Mouse (Mus musculus) neural tube, postnatal 0 days (tissue): Measurements from ENCODE around the gene Nup37. TPM values are rescaled to one million over a fixed set of nuclear protein-coding genes. Genes with fewer than 3 reads are reported as not detected.

Experiments
- polyA plus RNA-seq: library from polyadenylated mRNA; unstranded; fragments of >200 nt; fragmentation: Nextera tagmentation; extraction: Ambion mirVana; gene quantifications from 2 replicates; pipeline ENCODE4 v1.2.1, GENCODE M21; 2015

Gene Nup37
- 16.9 and 20.5 TPM in 2 replicates for polyA plus RNA-seq

GRCm38 (mm10) chr10:88146707-88147477, at the start of gene Nup37, which contains the start of gene Parpbp:
Gene Nup37, plus strand, starts transcription at chr10:88146992.
Gene Parpbp, minus strand, starts transcription at chr10:88146941.

GRCm38 (mm10) chr10:88200951-88201638, 54.3 kb downstream of the Nup37 start, which contains the start of gene Washc3:
Gene Washc3, plus strand, starts transcription at chr10:88201093.

Other genes starting within 250 kb of the Nup37 start
- gene Pmch, start 55.9 kb upstream of the Nup37 start, polyA plus RNA-seq = not detected in 2 replicates
- 0.84 and 1.3 TPM in 2 replicates for gene Parpbp, start 51 bp upstream of the Nup37 start, polyA plus RNA-seq
- gene Washc3, start 54.1 kb downstream of the Nup37 start, polyA plus RNA-seq = 47.4 and 48.2 TPM in 2 replicates
- gene Dram1, start 232.1 kb downstream of the Nup37 start, polyA plus RNA-seq = 0.75 and 0.85 TPM in 2 replicates
- 19.8 and 20.7 TPM in 2 replicates for gene Gnptab, start 232.1 kb downstream of the Nup37 start, polyA plus RNA-seq